Mouse (Mus musculus): ENCODE measurements around the gene Eln. TPM values are rescaled to one million over a fixed set of nuclear protein-coding genes. Genes with fewer than 3 reads are reported as not detected.

The Eln gene
- polyA plus RNA-seq, 1 experiment = 35.5 TPM

DNA sequence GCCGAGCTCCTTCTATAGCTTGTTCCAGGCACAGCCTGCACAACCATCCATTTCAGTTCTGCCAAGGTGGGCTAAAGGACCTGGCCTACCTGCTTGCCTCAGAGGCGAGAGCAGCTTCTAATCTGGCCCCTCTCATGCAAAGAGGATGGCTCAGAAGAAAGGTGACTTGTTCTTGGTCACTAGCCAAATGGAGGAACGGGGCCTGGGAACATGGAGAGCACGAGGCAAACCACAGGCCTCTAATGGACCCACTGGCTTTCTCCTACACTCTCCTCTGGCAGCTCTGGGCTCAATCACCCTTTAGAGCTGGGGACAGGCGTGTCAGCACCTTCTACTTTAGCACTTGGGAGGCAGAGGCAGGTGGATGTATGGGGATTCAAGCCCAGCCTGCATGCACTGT lies 72.1 kb downstream of the Eln start:
- TF ChIP-seq CTCF (IDR thresholded peaks at IDR 0.05; ENCODE audit: borderline replicate concordance, control insufficient read depth, extremely low read depth, insufficient read depth, low read length, poor library complexity) (no peak), POLR2A (IDR thresholded peaks at IDR 0.05; ENCODE audit: control insufficient read depth, extremely low read depth, insufficient read depth, low read length, poor library complexity) (no peak)
- Histone ChIP-seq H3K27ac (ENCODE audit: control insufficient read depth, insufficient read depth, low read length) (no peak overlapping the region), H3K4me3 (ENCODE audit: control insufficient read depth, insufficient read depth, low read length) (no peak overlapping the region), H3K4me1 (replicated peaks; ENCODE audit: control insufficient read depth, insufficient read depth, low read length) (peaks cover 40% of the 10 kb centered on the region), H3K36me3 (ENCODE audit: control insufficient read depth, insufficient read depth, low read length) (no peaks in the 10 kb centered on the region), H3K27me3 (ENCODE audit: control insufficient read depth, insufficient read depth, low read length) (no peaks in the 10 kb centered on the region)
- 92% methylated on average over 5 of the region's 5 CpGs for WGBS
- DNase-seq = no peak

DNA sequence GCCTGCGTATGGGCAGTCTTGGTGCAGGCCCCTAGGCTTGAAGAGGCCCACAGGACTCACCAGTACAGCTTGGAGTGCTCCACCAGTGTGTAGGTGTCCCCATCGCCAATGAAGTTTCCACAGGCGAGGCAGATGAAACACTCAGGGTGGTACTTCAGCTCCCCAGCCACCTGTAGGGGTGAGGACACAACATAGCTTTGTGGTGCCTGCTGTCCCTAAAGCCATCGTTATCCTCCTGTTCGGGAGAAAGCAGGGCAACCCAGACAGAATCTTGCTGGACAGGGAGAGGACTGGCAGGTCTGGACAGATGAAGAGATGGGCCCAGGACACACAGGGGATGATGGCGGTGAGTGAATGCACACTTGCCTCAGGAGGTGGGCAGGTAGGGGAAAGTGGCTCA lies 74.5 kb downstream of the Eln start:
- WGBS = 93% methylated on average over 6 of the region's 6 CpGs
- TF ChIP-seq CTCF (IDR thresholded peaks at IDR 0.05; ENCODE audit: borderline replicate concordance, control insufficient read depth, extremely low read depth, insufficient read depth, low read length, poor library complexity) (no peak), POLR2A (IDR thresholded peaks at IDR 0.05; ENCODE audit: control insufficient read depth, extremely low read depth, insufficient read depth, low read length, poor library complexity) (no peak)
- no peaks in the 10 kb centered on the region for H3K36me3 ChIP-seq (ENCODE audit: control insufficient read depth, insufficient read depth, low read length)
- H3K27me3 ChIP-seq (ENCODE audit: control insufficient read depth, insufficient read depth, low read length) = no peaks in the 10 kb centered on the region
- DNase-seq = no peak
- H3K4me3 ChIP-seq (ENCODE audit: control insufficient read depth, insufficient read depth, low read length) = no peak overlapping the region
- no peak overlapping the region for H3K27ac ChIP-seq (ENCODE audit: control insufficient read depth, insufficient read depth, low read length)
- H3K4me1 ChIP-seq (replicated peaks; ENCODE audit: control insufficient read depth, insufficient read depth, low read length) = peaks cover 24% of the 10 kb centered on the region

DNA sequence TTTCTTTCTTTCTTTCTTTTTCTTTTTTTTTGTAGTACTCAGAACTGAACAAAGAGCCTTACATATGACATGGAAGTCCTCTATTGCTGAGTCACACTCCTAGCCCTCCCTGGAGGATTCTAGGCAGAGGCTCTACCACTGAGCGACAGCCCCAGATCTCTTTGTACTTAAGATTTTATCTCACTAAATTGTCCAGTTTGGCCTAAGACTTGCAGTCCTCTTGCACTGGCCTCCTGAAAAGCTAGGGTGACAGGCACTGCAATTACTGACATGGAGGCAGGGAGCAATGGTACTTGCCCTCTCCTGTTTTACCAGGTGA lies 75.0 kb downstream of the Eln start:
- WGBS = 88% methylated on average over 1 of the region's 1 CpGs
- Histone ChIP-seq H3K27me3 (ENCODE audit: control insufficient read depth, insufficient read depth, low read length) (no peaks in the 10 kb centered on the region), H3K27ac (ENCODE audit: control insufficient read depth, insufficient read depth, low read length) (no peak overlapping the region), H3K36me3 (ENCODE audit: control insufficient read depth, insufficient read depth, low read length) (no peaks in the 10 kb centered on the region), H3K4me1 (replicated peaks; ENCODE audit: control insufficient read depth, insufficient read depth, low read length) (peaks cover 19% of the 10 kb centered on the region), H3K4me3 (ENCODE audit: control insufficient read depth, insufficient read depth, low read length) (no peak overlapping the region)
- no peak for DNase-seq
- TF ChIP-seq POLR2A (IDR thresholded peaks at IDR 0.05; ENCODE audit: control insufficient read depth, extremely low read depth, insufficient read depth, low read length, poor library complexity) (no peak), CTCF (IDR thresholded peaks at IDR 0.05; ENCODE audit: borderline replicate concordance, control insufficient read depth, extremely low read depth, insufficient read depth, low read length, poor library complexity) (no peak)

DNA sequence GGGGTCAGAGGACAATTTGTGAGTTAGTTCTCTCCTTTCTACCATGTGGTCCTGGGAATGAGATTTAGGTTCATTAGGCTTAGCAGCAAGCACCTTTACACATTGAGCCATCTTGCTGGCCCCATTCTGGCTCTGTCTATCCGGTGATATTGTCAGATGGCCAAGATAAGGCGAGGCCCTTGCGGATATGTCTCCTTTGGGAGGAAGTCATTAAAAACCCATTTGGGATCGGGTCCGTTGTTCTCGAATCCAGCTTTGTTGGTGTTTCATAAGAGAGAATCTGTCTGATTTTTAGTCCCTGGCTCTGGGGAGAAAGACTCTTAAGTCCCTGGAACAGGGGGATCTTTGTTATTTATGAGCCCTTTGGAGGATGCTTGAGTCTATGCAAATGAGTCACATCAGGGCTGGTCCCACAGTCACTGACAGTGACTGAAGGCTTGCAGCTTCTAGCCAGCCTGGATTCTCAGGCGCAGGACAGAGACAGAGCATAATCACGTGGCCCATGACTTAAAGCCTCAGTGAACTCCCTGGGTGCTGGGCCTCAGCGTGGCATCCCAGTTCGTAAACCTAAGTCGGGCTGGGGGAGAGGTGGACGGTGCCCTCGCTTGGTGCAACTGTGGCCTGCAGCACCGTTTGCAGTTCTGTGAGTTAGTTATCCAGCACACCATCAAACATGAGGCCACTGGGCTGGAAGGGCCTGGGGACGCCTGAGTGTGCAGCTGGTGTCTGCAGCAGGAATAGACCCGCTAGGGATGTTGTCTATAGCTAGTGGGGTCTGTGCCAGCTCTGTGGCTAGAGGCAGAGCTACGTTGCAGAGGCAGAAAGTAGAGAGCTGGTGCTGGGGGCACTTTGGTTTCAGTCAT lies 75.6 kb downstream of the Eln start:
- H3K36me3 ChIP-seq (ENCODE audit: control insufficient read depth, insufficient read depth, low read length) = no peaks in the 10 kb centered on the region
- H3K27ac ChIP-seq (ENCODE audit: control insufficient read depth, insufficient read depth, low read length) = no peak overlapping the region
- peaks cover 13% of the 10 kb centered on the region for H3K4me1 ChIP-seq (replicated peaks; ENCODE audit: control insufficient read depth, insufficient read depth, low read length)
- no peak for TF ChIP-seq POLR2A (IDR thresholded peaks at IDR 0.05; ENCODE audit: control insufficient read depth, extremely low read depth, insufficient read depth, low read length, poor library complexity)
- TF ChIP-seq CTCF (IDR thresholded peaks at IDR 0.05; ENCODE audit: borderline replicate concordance, control insufficient read depth, extremely low read depth, insufficient read depth, low read length, poor library complexity) = no peak
- DNase-seq = no peak
- H3K4me3 ChIP-seq (ENCODE audit: control insufficient read depth, insufficient read depth, low read length) = no peak overlapping the region
- no peaks in the 10 kb centered on the region for H3K27me3 ChIP-seq (ENCODE audit: control insufficient read depth, insufficient read depth, low read length)
- 92% methylated on average over 17 of the region's 17 CpGs for WGBS

DNA sequence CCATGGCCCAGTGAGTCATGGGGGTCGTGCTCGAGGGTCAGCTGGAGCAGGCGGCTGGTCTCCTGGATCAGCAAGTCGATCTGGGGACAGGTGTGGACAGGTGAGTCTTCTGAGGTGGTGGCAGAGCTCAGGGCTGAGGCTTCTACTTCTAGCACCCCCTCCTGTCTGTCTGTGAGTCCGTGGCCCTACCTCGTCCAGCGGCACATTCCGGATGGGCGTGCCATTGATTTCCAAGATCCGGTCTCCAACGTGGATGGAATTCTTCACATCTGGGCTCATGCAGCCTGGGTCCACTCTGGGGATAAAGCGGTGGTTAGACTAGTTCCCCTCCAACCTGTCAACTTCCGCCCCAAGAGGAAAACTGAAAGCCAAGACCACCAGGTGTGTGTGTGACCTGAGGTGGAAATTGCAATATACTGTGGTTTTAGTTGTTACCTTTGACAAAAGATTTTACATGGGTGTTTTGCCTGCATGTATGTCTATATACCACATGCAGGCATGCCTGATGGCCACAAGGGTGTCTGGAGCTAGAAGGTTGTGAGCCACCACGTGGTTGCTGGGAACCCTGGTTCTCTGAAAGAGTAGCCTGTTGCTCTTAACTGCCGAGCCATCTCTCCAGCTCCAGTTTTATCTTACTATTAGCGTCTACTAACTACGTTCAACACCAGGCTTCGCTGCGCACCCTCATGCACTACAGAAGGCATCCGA lies 78.0 kb downstream of the Eln start:
- H3K36me3 ChIP-seq (ENCODE audit: control insufficient read depth, insufficient read depth, low read length) = no peaks in the 10 kb centered on the region
- TF ChIP-seq POLR2A (IDR thresholded peaks at IDR 0.05; ENCODE audit: control insufficient read depth, extremely low read depth, insufficient read depth, low read length, poor library complexity) (no peak), CTCF (IDR thresholded peaks at IDR 0.05; ENCODE audit: borderline replicate concordance, control insufficient read depth, extremely low read depth, insufficient read depth, low read length, poor library complexity) (no peak)
- no peak overlapping the region for H3K4me3 ChIP-seq (ENCODE audit: control insufficient read depth, insufficient read depth, low read length)
- H3K27me3 ChIP-seq (ENCODE audit: control insufficient read depth, insufficient read depth, low read length) = no peaks in the 10 kb centered on the region
- WGBS = 94% methylated on average over 20 of the region's 20 CpGs
- no peak for DNase-seq
- H3K27ac ChIP-seq (ENCODE audit: control insufficient read depth, insufficient read depth, low read length) = no peak overlapping the region
- H3K4me1 ChIP-seq (replicated peaks; ENCODE audit: control insufficient read depth, insufficient read depth, low read length) = no peaks in the 10 kb centered on the region

DNA sequence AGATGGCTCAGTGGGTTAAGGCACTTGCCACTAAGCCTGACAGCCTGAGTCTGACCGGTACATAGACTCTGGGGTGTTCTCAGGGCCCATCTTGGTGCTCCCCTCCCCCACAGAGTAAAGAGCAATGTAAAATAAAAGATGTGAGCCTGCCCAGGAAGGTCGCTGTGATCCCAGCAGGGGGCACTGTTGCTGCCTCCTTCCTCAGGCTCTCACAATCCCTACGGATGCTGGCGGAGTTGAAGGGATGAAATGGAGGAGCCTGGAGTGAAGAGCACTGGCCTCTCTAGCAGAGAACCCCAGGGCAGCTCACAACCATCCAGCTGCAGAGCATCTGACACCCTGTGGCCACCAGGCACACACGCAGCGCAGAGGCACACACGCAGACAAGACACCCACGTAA lies 78.6 kb downstream of the Eln start:
- no peak overlapping the region for H3K27ac ChIP-seq (ENCODE audit: control insufficient read depth, insufficient read depth, low read length)
- no peak for DNase-seq
- no peak for TF ChIP-seq POLR2A (IDR thresholded peaks at IDR 0.05; ENCODE audit: control insufficient read depth, extremely low read depth, insufficient read depth, low read length, poor library complexity)
- peak; percentile 32; the same call in 1 of the 2 replicates for TF ChIP-seq CTCF (IDR thresholded peaks at IDR 0.05; ENCODE audit: borderline replicate concordance, control insufficient read depth, extremely low read depth, insufficient read depth, low read length, poor library complexity)

More for the DNA sequence above, 78.6 kb downstream of the Eln start:
- no peaks in the 10 kb centered on the region for H3K36me3 ChIP-seq (ENCODE audit: control insufficient read depth, insufficient read depth, low read length)
- H3K4me1 ChIP-seq (replicated peaks; ENCODE audit: control insufficient read depth, insufficient read depth, low read length) = no peaks in the 10 kb centered on the region
- H3K27me3 ChIP-seq (ENCODE audit: control insufficient read depth, insufficient read depth, low read length) = no peaks in the 10 kb centered on the region
- WGBS = 93% methylated on average over 8 of the region's 8 CpGs
- H3K4me3 ChIP-seq (ENCODE audit: control insufficient read depth, insufficient read depth, low read length) = no peak overlapping the region
